Mouse (Mus musculus): ENCODE results near the gene Pcsk5.

Gene Pcsk5

GRCm38 (mm10) chr19:17837471-17837859 is at the start of gene Pcsk5:
Pcsk5 (minus strand) TSS chr19:17837632.
- peak; percentile 16 to 19 for DNase-seq (ENCODE audit: low spot score in 2 of 2)

GRCm38 (mm10) chr19:17875804-17876203 is 38.4 kb upstream of the Pcsk5 start:
- DNase-seq (ENCODE audit: low spot score in 2 of 2), result no peak

- DNase-seq (ENCODE audit: low spot score in 2 of 2), result no peak
These were observed 37.0 kb upstream of the Pcsk5 start for GRCm38 (mm10) chr19:17874388-17874787.

- no peak for DNase-seq (ENCODE audit: low spot score in 2 of 2)
These were observed 36.3 kb upstream of the Pcsk5 start for GRCm38 (mm10) chr19:17873755-17874154.

GRCm38 (mm10) chr19:17866317-17866891 is 29.0 kb upstream of the Pcsk5 start:
- DNase-seq (ENCODE audit: low spot score in 2 of 2), result no peak

- no peak for DNase-seq (ENCODE audit: low spot score in 2 of 2)
These were observed 23.1 kb upstream of the Pcsk5 start for GRCm38 (mm10) chr19:17860351-17861014.

GRCm38 (mm10) chr19:17856741-17857140 is 19.3 kb upstream of the Pcsk5 start:
- DNase-seq (ENCODE audit: low spot score in 2 of 2), result no peak

GRCm38 (mm10) chr19:17848417-17848816 is 11.0 kb upstream of the Pcsk5 start:
- DNase-seq (ENCODE audit: low spot score in 2 of 2), result no peak

- DNase-seq (ENCODE audit: low spot score in 2 of 2), result no peak
These were observed 8.5 kb upstream of the Pcsk5 start for GRCm38 (mm10) chr19:17845967-17846366.

- DNase-seq (ENCODE audit: low spot score in 2 of 2), result no peak
These were observed 4.2 kb upstream of the Pcsk5 start for GRCm38 (mm10) chr19:17841586-17841985.

GRCm38 (mm10) chr19:17839856-17840255 is 2.4 kb upstream of the Pcsk5 start:
- DNase-seq (ENCODE audit: low spot score in 2 of 2), result peak in 1 of 2 experiments; percentile 6

- no peak for DNase-seq (ENCODE audit: low spot score in 2 of 2)
These were observed 614 bp downstream of the Pcsk5 start for GRCm38 (mm10) chr19:17836566-17837470.

GRCm38 (mm10) chr19:17835681-17836565 is 1.5 kb downstream of the Pcsk5 start:
- no peak for DNase-seq (ENCODE audit: low spot score in 2 of 2)

- no peak for DNase-seq (ENCODE audit: low spot score in 2 of 2)
These were observed 2.5 kb downstream of the Pcsk5 start for GRCm38 (mm10) chr19:17834894-17835293.

- no peak for DNase-seq (ENCODE audit: low spot score in 2 of 2)
These were observed 6.1 kb downstream of the Pcsk5 start for GRCm38 (mm10) chr19:17831376-17831775.

- DNase-seq (ENCODE audit: low spot score in 2 of 2), result no peak
These were observed 9.0 kb downstream of the Pcsk5 start for GRCm38 (mm10) chr19:17828414-17828813.

GRCm38 (mm10) chr19:17826694-17827093 is 10.7 kb downstream of the Pcsk5 start:
- no peak for DNase-seq (ENCODE audit: low spot score in 2 of 2)

- DNase-seq (ENCODE audit: low spot score in 2 of 2), result no peak
These were observed 17.4 kb downstream of the Pcsk5 start for GRCm38 (mm10) chr19:17820046-17820445.

GRCm38 (mm10) chr19:17819081-17819480 is 18.4 kb downstream of the Pcsk5 start:
- DNase-seq (ENCODE audit: low spot score in 2 of 2), result no peak

- no peak for DNase-seq (ENCODE audit: low spot score in 2 of 2)
These were observed 22.4 kb downstream of the Pcsk5 start for GRCm38 (mm10) chr19:17815062-17815461.

- no peak for DNase-seq (ENCODE audit: low spot score in 2 of 2)
These were observed 23.9 kb downstream of the Pcsk5 start for GRCm38 (mm10) chr19:17813449-17813990.

Measured in spleen, postnatal 36 days (tissue).